Mouse (Mus musculus) A20 (cell line): ENCODE data around the gene Trmt11.
A peak's percentile ranks its signal among the peaks of the same experiment; 100 is the strongest.
"Not testable (repeated sequence)": the region's sequence is repeated elsewhere in the genome, so short reads cannot be mapped to it uniquely, and the experiment has no call there.

Experiments
- DNase-seq: peaks from one replicate; pipeline ENCODE4 v3.0.0-alpha.2; 2011; ENCODE audit warnings: low read depth, low spot score

Trmt11 gene

GRCm38 (mm10) chr10:30600542-30600966 is at the start of gene Trmt11:
Gene Trmt11 (minus strand): TSS chr10:30600749.
- DNase-seq: peak; percentile 89

GRCm38 (mm10) chr10:30647681-30648080 is 47.1 kb upstream of the Trmt11 start:
- no peak for DNase-seq

GRCm38 (mm10) chr10:30638216-30638615 is 37.7 kb upstream of the Trmt11 start:
- DNase-seq: no peak

GRCm38 (mm10) chr10:30636474-30637154 is 36.1 kb upstream of the Trmt11 start:
- not testable (repeated sequence) for DNase-seq

- DNase-seq: no peak
These were observed 32.2 kb upstream of the Trmt11 start for GRCm38 (mm10) chr10:30632718-30633117.

GRCm38 (mm10) chr10:30629977-30630376 is 29.4 kb upstream of the Trmt11 start:
- DNase-seq: no peak

GRCm38 (mm10) chr10:30629513-30629912 is 29.0 kb upstream of the Trmt11 start, which contains the start of gene Hint3:
Gene Hint3 (minus strand): TSS chr10:30629632.
- DNase-seq: no peak

GRCm38 (mm10) chr10:30628444-30628843 is 27.9 kb upstream of the Trmt11 start:
- not testable (repeated sequence) for DNase-seq

GRCm38 (mm10) chr10:30627548-30627947 is 27.0 kb upstream of the Trmt11 start:
- peak; percentile 63 for DNase-seq

GRCm38 (mm10) chr10:30624161-30625019 is 23.8 kb upstream of the Trmt11 start:
- DNase-seq: peak; percentile 65

GRCm38 (mm10) chr10:30622928-30623327 is 22.4 kb upstream of the Trmt11 start:
- DNase-seq: peak; percentile 58

- no peak for DNase-seq
These were observed 18.3 kb upstream of the Trmt11 start for GRCm38 (mm10) chr10:30618918-30619210.

- DNase-seq: peak; percentile 99
These were observed 17.8 kb upstream of the Trmt11 start for GRCm38 (mm10) chr10:30618091-30618917.

GRCm38 (mm10) chr10:30613039-30613438 is 12.5 kb upstream of the Trmt11 start:
- DNase-seq: no peak

GRCm38 (mm10) chr10:30609614-30610013 is 9.1 kb upstream of the Trmt11 start:
- DNase-seq: no peak

GRCm38 (mm10) chr10:30608109-30608508 is 7.6 kb upstream of the Trmt11 start:
- no peak for DNase-seq

GRCm38 (mm10) chr10:30600094-30600534 is 435 bp downstream of the Trmt11 start:
- no peak for DNase-seq

- peak; percentile 47 for DNase-seq
These were observed 13.5 kb downstream of the Trmt11 start for GRCm38 (mm10) chr10:30587037-30587436.

GRCm38 (mm10) chr10:30585691-30586090 is 14.9 kb downstream of the Trmt11 start:
- no peak for DNase-seq

GRCm38 (mm10) chr10:30577670-30578280 is 22.8 kb downstream of the Trmt11 start:
- DNase-seq: no peak

GRCm38 (mm10) chr10:30566364-30566763 is 34.2 kb downstream of the Trmt11 start:
- DNase-seq: no peak
